ENCODE assay signal across 10 mouse cellular contexts in genomic region chr11:34783587-34784043, GRCm38 (mm10). TPM values are rescaled to one million over a fixed set of nuclear protein-coding genes. Genes with fewer than 3 reads are reported as not detected.
DNase-seq lines count a peak whose midpoint lies in the region; ATAC-seq and TF ChIP-seq lines count a peak whose summit lies in the region.
"Had no signal": no experiment of that assay in that cellular context is flagged by ENCODE, and none has a peak within 500 bp of the region (broad histone marks: within the 10 kb centered on the region; RNA-seq: fewer than 3 reads in every experiment).

TSS of gene Dock2 (minus strand) at chr11:34783892.

- ATAC-seq in erythroblast, adult 5-6 weeks (replicated peaks; ENCODE audit: low FRiP score, poor library complexity, severe bottlenecking): no peak
- no peak for ATAC-seq in lung, embryonic 15.5 days (ENCODE audit: borderline replicate concordance, extremely low read depth, low FRiP score, low TSS enrichment)

- no peak within 1 kb of the TSS for H3K27ac ChIP-seq in gastrocnemius, adult 2 months
- no peak within 1 kb of the TSS for H3K27ac ChIP-seq in lung, embryonic 15.5 days
- H3K27ac ChIP-seq in limb, embryonic 10.5 days: no peak within 1 kb of the TSS
- H3K27ac ChIP-seq: kidney, postnatal 0 days; neural tube, embryonic 13.5 days had no signal

- peak within 1 kb of the TSS; percentile 56 for H3K4me3 ChIP-seq in gastrocnemius, adult 2 months
- H3K4me3 ChIP-seq in lung, embryonic 15.5 days: 0 out of 2 replicates have a peak within 1 kb of the TSS, but pooled peaks have one; percentile 6
- no peak within 1 kb of the TSS for H3K4me3 ChIP-seq in limb, embryonic 10.5 days
- H3K4me3 ChIP-seq: neural tube, embryonic 13.5 days had no signal

- no peaks in the 10 kb centered on the region for H3K36me3 ChIP-seq in lung, embryonic 15.5 days
- H3K36me3 ChIP-seq in limb, embryonic 10.5 days: no peaks in the 10 kb centered on the region
- H3K36me3 ChIP-seq: neural tube, embryonic 13.5 days had no signal

- TF ChIP-seq CTCF in gastrocnemius, adult 2 months (IDR thresholded peaks at IDR 0.05): no peak

- no peaks in the 10 kb centered on the region for H3K9me3 ChIP-seq in lung, embryonic 15.5 days
- H3K9me3 ChIP-seq in limb, embryonic 10.5 days (replicated peaks): no peaks in the 10 kb centered on the region
- H3K9me3 ChIP-seq: neural tube, embryonic 13.5 days had no signal

- no peak within 1 kb of the TSS for H3K4me2 ChIP-seq in lung, embryonic 15.5 days
- H3K4me2 ChIP-seq: neural tube, embryonic 13.5 days had no signal

- intact Hi-C loops in gastrocnemius, adult 2 months (cut with DNase I): no loop called here

- H3K27me3 ChIP-seq in lung, embryonic 15.5 days: no peaks in the 10 kb centered on the region
- H3K27me3 ChIP-seq in limb, embryonic 10.5 days (ENCODE audit: low read depth, poor library complexity, severe bottlenecking): no peaks in the 10 kb centered on the region
- H3K27me3 ChIP-seq: neural tube, embryonic 13.5 days had no signal

- H3K9ac ChIP-seq in lung, embryonic 15.5 days: no peak within 1 kb of the TSS
- H3K9ac ChIP-seq: neural tube, embryonic 13.5 days had no signal

- DNase-seq in gastrocnemius, adult 2 months: peak; percentile 26
- DNase-seq in gastrocnemius, adult 18-20 months (ENCODE audit: low spot score): no peak
- DNase-seq in spleen, postnatal 36 days (ENCODE audit: low spot score in 2 of 2): peak; percentile 85 to 86
- DNase-seq in limb, embryonic 10.5 days (ENCODE audit: low spot score): no peak
- no peak for DNase-seq in right cerebral cortex, postnatal 14 days
- no peak for DNase-seq in kidney, adult 18-20 months

- WGBS in lung, embryonic 15.5 days: 68% methylated on average over 12 of the region's 12 CpGs
- 92% methylated on average over 12 of the region's 12 CpGs for WGBS in limb, embryonic 10.5 days

- H3K4me1 ChIP-seq in lung, embryonic 15.5 days: no peaks in the 10 kb centered on the region
- peaks cover 4% of the 10 kb centered on the region; the same call in 1 of the 2 replicates for H3K4me1 ChIP-seq in limb, embryonic 10.5 days
- H3K4me1 ChIP-seq: neural tube, embryonic 13.5 days had no signal

RNA-seq across cellular contexts. Expression of gene Dock2, which starts in this region (rescaled TPM):
- total RNA-seq in gastrocnemius, adult 2 months (2021): 1 to 10 TPM in 1 of 2 experiments, under 1 TPM in 1; 0.71 to 1.1 TPM
- total RNA-seq in gastrocnemius, adult 18-20 months (2021): under 1 TPM; 0.62 to 0.85 TPM
- 35.7 and 35.9 TPM in 2 replicates for total RNA-seq in erythroblast, adult 5-6 weeks (2015; ENCODE audit: low replicate concordance)
- 27.5 and 32.6 TPM in 2 replicates for total RNA-seq in erythroblast, adult 5-6 weeks (2017; ENCODE audit: low replicate concordance)
- polyA plus RNA-seq in lung, embryonic 15.5 days (2015; fragmentation: Nextera tagmentation; extraction: Ambion mirVana): 1.2 and 2.1 TPM in 2 replicates
- polyA plus RNA-seq in limb, embryonic 10.5 days (2016; fragmentation: Nextera tagmentation; extraction: Ambion mirVana): 0.55 and 0.60 TPM in 2 replicates

Comparison
In these comparisons a context has a peak if more than half of its experiments do, and no peak if none do; other contexts are left out.
1. RNA of gene Dock2 (total RNA-seq): 27.5 to 35.9 TPM in erythroblast, adult 5-6 weeks; 0.71 to 1.1 TPM in gastrocnemius, adult 2 months and 0.62 to 0.85 TPM in gastrocnemius, adult 18-20 months; every median in the first group is over 10 times any median in the second.
2. DNase-seq: peak in gastrocnemius, adult 2 months (single experiment) and spleen, postnatal 36 days (2 of 2); none in gastrocnemius, adult 18-20 months (single experiment), limb, embryonic 10.5 days (single experiment), right cerebral cortex, postnatal 14 days (single experiment) and kidney, adult 18-20 months (single experiment).